Mouse (Mus musculus): ENCODE data around the gene Cavin1.

DNA sequence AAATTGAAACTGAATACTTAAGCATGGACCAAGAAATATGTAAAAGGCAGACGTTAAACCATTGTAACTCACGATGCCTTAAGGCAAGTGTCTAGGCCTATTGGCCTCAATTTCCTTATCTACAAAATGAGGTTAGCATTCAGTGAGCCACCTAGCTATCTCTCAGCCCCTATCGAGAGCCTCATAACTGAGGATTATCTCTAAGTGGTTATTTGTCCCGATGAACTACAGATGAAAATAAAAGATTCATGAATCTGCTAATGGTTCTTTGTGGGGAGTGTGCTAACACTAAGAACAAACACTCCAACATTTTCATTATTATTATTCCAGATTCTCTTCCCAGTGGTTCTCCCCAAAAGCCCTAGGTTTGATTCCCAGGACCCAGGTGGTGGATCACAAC, 33.4 kb downstream of the Cavin1 start:
- no peak for TF ChIP-seq ZC3H11A (IDR thresholded peaks at IDR 0.05; ENCODE audit: borderline replicate concordance, low read depth, low read length)
- no peak for TF ChIP-seq MAFK (IDR thresholded peaks at IDR 0.05; ENCODE audit: insufficient read depth, low read depth, low read length)
- no peak for TF ChIP-seq ZNF384 (IDR thresholded peaks at IDR 0.05; ENCODE audit: low read depth, low read length)
- no peak for TF ChIP-seq CHD2 (IDR thresholded peaks at IDR 0.05; ENCODE audit: low read depth, low read length)
- no peak for TF ChIP-seq HCFC1 (IDR thresholded peaks at IDR 0.05; ENCODE audit: borderline replicate concordance, insufficient read depth, low read length)
